Mouse (Mus musculus) gastrocnemius, adult 2 months (tissue): Measurements from ENCODE around the gene Map6. TPM values are rescaled to one million over a fixed set of nuclear protein-coding genes. Genes with fewer than 3 reads are reported as not detected.

Source experiments
- DNase-seq: peaks from one replicate; pipeline ENCODE4 v3.0.0; 2022
- H3K27ac ChIP-seq: fragments of 200-600 bp; 2 replicates; pipeline ENCODE4 v1.8.1; 2022; ENCODE audit warnings: mild to moderate bottlenecking
- H3K4me3 ChIP-seq: fragments of 200-600 bp; 2 replicates; pipeline ENCODE4 v1.8.1; 2022; ENCODE audit warnings: mild to moderate bottlenecking, moderate library complexity
- CTCF ChIP-seq: fragments of 200-600 bp; IDR thresholded peaks from 2 replicates; pipeline ENCODE4 v1.8.1; 2022; ENCODE audit warnings: antibody characterized with exemption, mild to moderate bottlenecking, moderate library complexity
- intact Hi-C: fragments of 180-260 bp; cut with DNase I; formaldehyde crosslinking; loops from one replicate; pipeline ENCODE4 v1.15.1; 2025
- total RNA-seq, 2 experiments: library from RNA; stranded (reverse); gene quantifications; 2 replicates each; pipeline ENCODE4 v1.2.3; 2021

Map6 gene
- total RNA-seq, 2 experiments from 2014 or later: 2.6 to 5.2 TPM

GRCm38 (mm10) chr7:99328847-99329246, 61.6 kb downstream of the Map6 start:
- intact Hi-C loops: no loop called here
- no peak for DNase-seq

GRCm38 (mm10) chr7:99330012-99330411, 62.8 kb downstream of the Map6 start:
- DNase-seq: no peak
- intact Hi-C loops: no loop called here
- Histone ChIP-seq H3K4me3 (no peak overlapping the region), H3K27ac (no peak overlapping the region)
- no peak for TF ChIP-seq CTCF

More at GRCm38 (mm10) chr7:99328847-99329246, 61.6 kb downstream of the Map6 start:
- no peak overlapping the region for H3K4me3 ChIP-seq
- no peak for TF ChIP-seq CTCF
- no peak overlapping the region for H3K27ac ChIP-seq

GRCm38 (mm10) chr7:99332774-99333480, 65.7 kb downstream of the Map6 start:
- intact Hi-C loops: loop anchor here (1.0 to 2.0 kb wide), 2 partner anchors 32 to 118 kb away; no protein-coding TSS in a partner anchor
- H3K27ac ChIP-seq: 0 out of 2 replicates have a peak overlapping the region, but pooled peaks have one; percentile 0
- peak; percentile 91 for DNase-seq
- peak; percentile 100 for TF ChIP-seq CTCF
- no peak overlapping the region for H3K4me3 ChIP-seq

- Histone ChIP-seq H3K27ac (no peak overlapping the region), H3K4me3 (no peak overlapping the region)
- intact Hi-C loops: no loop called here
- no peak for DNase-seq
- TF ChIP-seq CTCF: no peak
Observed at GRCm38 (mm10) chr7:99340736-99341135, 73.5 kb downstream of the Map6 start.

GRCm38 (mm10) chr7:99343577-99343976, 76.3 kb downstream of the Map6 start:
- Histone ChIP-seq H3K4me3 (no peak overlapping the region), H3K27ac (no peak overlapping the region)
- no peak for DNase-seq
- intact Hi-C loops: no loop called here
- no peak for TF ChIP-seq CTCF

GRCm38 (mm10) chr7:99347268-99347667, 80.0 kb downstream of the Map6 start:
- no peak for DNase-seq
- H3K27ac ChIP-seq: no peak overlapping the region
- H3K4me3 ChIP-seq: no peak overlapping the region; the same call in 1 of the 2 replicates
- no peak for TF ChIP-seq CTCF
- intact Hi-C loops: no loop called here

- Histone ChIP-seq H3K4me3 (peak overlapping the region; percentile 85), H3K27ac (no peak overlapping the region)
- intact Hi-C loops: no loop called here
- no peak for DNase-seq
- TF ChIP-seq CTCF: no peak
Observed at GRCm38 (mm10) chr7:99348883-99349282, 81.6 kb downstream of the Map6 start.

- intact Hi-C loops: no loop called here
- H3K27ac ChIP-seq: peak overlapping the region; percentile 97
- H3K4me3 ChIP-seq: peak overlapping the region; percentile 85
- TF ChIP-seq CTCF: no peak
- no peak for DNase-seq
Observed at GRCm38 (mm10) chr7:99349782-99350720, 82.8 kb downstream of the Map6 start.

GRCm38 (mm10) chr7:99351104-99351801, 84.0 kb downstream of the Map6 start:
- TF ChIP-seq CTCF: no peak

GRCm38 (mm10) chr7:99351802-99352517, 84.7 kb downstream of the Map6 start:
- peak overlapping the region; percentile 85 for H3K4me3 ChIP-seq
- peak overlapping the region; percentile 97 for H3K27ac ChIP-seq
- no peak for TF ChIP-seq CTCF
- intact Hi-C loops: no loop called here
- DNase-seq: peak; percentile 38

More at GRCm38 (mm10) chr7:99351104-99351801, 84.0 kb downstream of the Map6 start:
- intact Hi-C loops: no loop called here
- DNase-seq: peak; percentile 67
- H3K27ac ChIP-seq: peak overlapping the region; percentile 97
- peak overlapping the region; percentile 85 for H3K4me3 ChIP-seq

- intact Hi-C loops: no loop called here
- peak within 1 kb of the TSS; percentile 97 for H3K27ac ChIP-seq
- no peak for TF ChIP-seq CTCF
- peak within 1 kb of the TSS; percentile 85 for H3K4me3 ChIP-seq
- DNase-seq: peak; percentile 93
Observed at GRCm38 (mm10) chr7:99352526-99353400, 85.5 kb downstream of the Map6 start, which contains the start of gene Serpinh1. Gene Serpinh1 (minus strand): TSS chr7:99353239.
